Mouse (Mus musculus) liver, embryonic 12.5 days (tissue): Measurements from ENCODE around the gene Plscr3. TPM values are rescaled to one million over a fixed set of nuclear protein-coding genes. Genes with fewer than 3 reads are reported as not detected.

Experiments
- ATAC-seq: fragments of 200-750 bp; cut with Nextera tagmentation; 2 replicates; pipeline ENCODE4 v1.8.0; 2017; ENCODE audit warnings: moderate number of reproducible peaks, mild to moderate bottlenecking, moderate library complexity
- H3K27ac ChIP-seq: fragments of 300-500 bp; sonication (generic); 2 replicates; pipeline ENCODE4 v1.5.1; 2016; ENCODE audit warnings: mild to moderate bottlenecking
- H3K27me3 ChIP-seq: fragments of 300-500 bp; sonication (generic); replicated peaks from 2 replicates; pipeline ENCODE4 v1.6.1; 2016; ENCODE audit warnings: mild to moderate bottlenecking, moderate library complexity
- H3K36me3 ChIP-seq: fragments of 300-500 bp; sonication (generic); 2 replicates; pipeline ENCODE4 v1.6.1; 2016; ENCODE audit warnings: mild to moderate bottlenecking, moderate library complexity
- H3K4me1 ChIP-seq: fragments of 300-500 bp; sonication (generic); 2 replicates; pipeline ENCODE4 v1.6.1; 2016
- H3K4me2 ChIP-seq: fragments of 300-500 bp; sonication (generic); 2 replicates; pipeline ENCODE4 v1.6.1; 2016; ENCODE audit warnings: mild to moderate bottlenecking, moderate library complexity
- H3K4me3 ChIP-seq: fragments of 300-500 bp; sonication (generic); 2 replicates; pipeline ENCODE4 v1.5.1; 2016; ENCODE audit warnings: mild to moderate bottlenecking, moderate library complexity
- H3K9ac ChIP-seq: fragments of 300-500 bp; sonication (generic); 2 replicates; pipeline ENCODE4 v1.6.1; 2016; ENCODE audit warnings: mild to moderate bottlenecking, moderate library complexity
- H3K9me3 ChIP-seq: fragments of 300-500 bp; sonication (generic); replicated peaks from 2 replicates; pipeline ENCODE4 v1.6.1; 2016; ENCODE audit warnings: mild to moderate bottlenecking, moderate library complexity
- WGBS: fragments of 180-500 bp; shearing (Covaris S2); methylation state at CpG from one replicate; pipeline ENCODE4 v1.1.7; 2016; ENCODE audit not compliant: insufficient replicate concordance; 5-methylcytosine and 5-hydroxymethylcytosine counted together
- polyA plus RNA-seq: library from polyadenylated mRNA; unstranded; fragments of >200 nt; fragmentation: Nextera tagmentation; extraction: Ambion mirVana; gene quantifications from 2 replicates; pipeline ENCODE4 v1.2.1, GENCODE M21; 2016

The Plscr3 gene
- polyA plus RNA-seq, 1 experiment from 2014 or later = 37.7 TPM

- WGBS = 5% methylated on average over 46 of the region's 48 CpGs
- ATAC-seq = peak; percentile 31; the same call in 1 of the 2 replicates
- peaks cover 82% of the 10 kb centered on the region for H3K27me3 ChIP-seq
- H3K9ac ChIP-seq = peak overlapping the region; percentile 68
- no peaks in the 10 kb centered on the region for H3K9me3 ChIP-seq
- no peak overlapping the region for H3K27ac ChIP-seq
- H3K4me1 ChIP-seq = peaks cover 58% of the 10 kb centered on the region
- H3K4me3 ChIP-seq = peak overlapping the region; percentile 44
- H3K4me2 ChIP-seq = peak overlapping the region; percentile 98
- 0 out of 2 replicates have a peak, but pooled peaks cover 4% of the 10 kb centered on the region for H3K36me3 ChIP-seq
Observed at GRCm38 (mm10) chr11:69834001-69834549, 12.1 kb upstream of the Plscr3 start.

GRCm38 (mm10) chr11:69835326-69835965 is 10.7 kb upstream of the Plscr3 start:
- no peak for ATAC-seq
- H3K4me2 ChIP-seq = peak overlapping the region; percentile 98
- H3K4me1 ChIP-seq = peaks cover 70% of the 10 kb centered on the region
- no peak overlapping the region for H3K27ac ChIP-seq
- H3K9me3 ChIP-seq = no peaks in the 10 kb centered on the region
- 15% methylated on average over 9 of the region's 9 CpGs for WGBS
- no peak overlapping the region for H3K9ac ChIP-seq
- H3K27me3 ChIP-seq = peaks cover 74% of the 10 kb centered on the region
- H3K4me3 ChIP-seq = 0 out of 2 replicates have a peak overlapping the region, but pooled peaks have one; percentile 2
- 0 out of 2 replicates have a peak, but pooled peaks cover 8% of the 10 kb centered on the region for H3K36me3 ChIP-seq

DNA sequence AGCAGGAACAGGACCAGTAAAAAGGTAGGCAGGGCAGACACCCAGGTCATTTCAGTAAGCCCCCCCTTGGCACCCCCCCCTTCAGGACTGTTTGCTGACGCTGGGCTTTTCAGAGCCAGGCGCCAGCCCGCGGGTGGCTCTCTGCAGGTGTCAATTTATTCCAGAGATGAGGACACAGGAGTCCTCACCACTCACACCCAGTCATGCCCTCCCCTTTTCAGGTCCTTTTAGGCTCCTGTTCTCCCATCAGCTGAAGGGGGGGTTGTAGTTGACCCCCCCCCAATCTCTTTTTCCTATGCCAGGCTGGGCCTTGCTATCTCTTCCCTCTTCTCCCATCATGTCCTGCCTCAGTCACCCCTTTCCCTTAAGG is 10.2 kb upstream of the Plscr3 start:
- H3K9ac ChIP-seq = no peak overlapping the region
- 0 out of 2 replicates have a peak, but pooled peaks cover 9% of the 10 kb centered on the region for H3K36me3 ChIP-seq
- H3K4me3 ChIP-seq = 0 out of 2 replicates have a peak overlapping the region, but pooled peaks have one; percentile 2
- H3K27ac ChIP-seq = no peak overlapping the region
- peaks cover 70% of the 10 kb centered on the region for H3K4me1 ChIP-seq
- H3K4me2 ChIP-seq = peak overlapping the region; percentile 98
- H3K9me3 ChIP-seq = no peaks in the 10 kb centered on the region
- WGBS = 6% methylated on average over 4 of the region's 4 CpGs
- ATAC-seq = no peak
- peaks cover 69% of the 10 kb centered on the region for H3K27me3 ChIP-seq

DNA sequence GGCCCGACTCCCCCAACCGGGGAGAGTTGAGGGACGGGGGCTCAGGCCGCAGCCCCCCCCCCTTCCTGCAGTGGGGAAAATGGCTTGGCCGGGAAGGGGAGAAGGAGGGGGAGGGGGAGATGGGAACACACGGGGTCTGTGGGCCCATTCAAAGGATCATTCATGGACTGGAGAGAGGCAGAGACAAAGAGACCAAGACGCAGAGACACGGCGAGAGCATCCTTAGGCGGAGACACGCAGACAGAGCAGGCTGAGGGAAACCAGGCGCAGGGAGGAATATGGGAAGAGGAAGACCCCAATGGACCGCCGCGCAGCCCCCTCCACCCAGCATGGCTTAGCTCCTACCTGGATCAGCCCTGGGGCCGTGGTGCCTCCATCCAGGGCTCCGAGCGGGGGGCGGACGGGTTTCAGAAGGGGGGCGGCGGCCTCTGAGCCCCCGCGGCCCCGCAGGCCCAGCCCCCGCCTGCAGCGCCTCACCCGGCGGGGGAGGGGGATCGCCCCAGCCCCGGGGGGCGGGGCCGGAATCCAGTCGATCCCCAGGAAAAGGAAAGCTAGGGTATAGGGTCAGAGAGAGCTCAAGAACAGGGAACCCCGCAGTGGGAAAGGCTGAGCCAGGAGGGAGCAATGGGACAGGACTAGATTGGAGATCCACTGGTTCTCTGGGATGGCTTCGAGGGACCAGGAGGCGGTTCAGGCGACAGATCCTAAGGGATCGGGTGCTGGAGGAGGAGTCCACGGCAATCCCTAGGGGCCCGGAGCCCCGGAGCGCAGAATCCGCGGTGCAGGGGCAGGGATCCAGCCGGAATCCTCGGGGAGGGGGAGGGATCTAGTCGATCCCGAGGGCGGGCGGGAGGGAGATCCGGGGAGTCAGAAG is 9.2 kb upstream of the Plscr3 start:
- 3% methylated on average over 52 of the region's 52 CpGs for WGBS
- H3K4me1 ChIP-seq = peaks cover 62% of the 10 kb centered on the region
- no peak for ATAC-seq
- H3K27me3 ChIP-seq = peaks cover 59% of the 10 kb centered on the region
- H3K9me3 ChIP-seq = no peaks in the 10 kb centered on the region
- peak overlapping the region; percentile 63 for H3K4me3 ChIP-seq
- H3K4me2 ChIP-seq = peak overlapping the region; percentile 98
- H3K36me3 ChIP-seq = 0 out of 2 replicates have a peak, but pooled peaks cover 5% of the 10 kb centered on the region
- H3K27ac ChIP-seq = peak overlapping the region; percentile 80
- peak overlapping the region; percentile 72 for H3K9ac ChIP-seq

- Histone ChIP-seq H3K4me1 (peaks cover 68% of the 10 kb centered on the region), H3K9ac (peak within 1 kb of the TSS; percentile 77), H3K27ac (peak within 1 kb of the TSS; percentile 80), H3K27me3 (peaks cover 52% of the 10 kb centered on the region), H3K36me3 (0 out of 2 replicates have a peak, but pooled peaks cover 5% of the 10 kb centered on the region), H3K4me2 (peak within 1 kb of the TSS; percentile 98), H3K4me3 (peak within 1 kb of the TSS; percentile 63), H3K9me3 (no peaks in the 10 kb centered on the region)
- WGBS = under 1% methylated on average over 30 of the region's 32 CpGs
- ATAC-seq = peak; percentile 30
Observed at GRCm38 (mm10) chr11:69837604-69837951, 8.6 kb upstream of the Plscr3 start, which contains the start of gene Nlgn2. TSS of gene Nlgn2 (minus strand) at chr11:69837784.

DNA sequence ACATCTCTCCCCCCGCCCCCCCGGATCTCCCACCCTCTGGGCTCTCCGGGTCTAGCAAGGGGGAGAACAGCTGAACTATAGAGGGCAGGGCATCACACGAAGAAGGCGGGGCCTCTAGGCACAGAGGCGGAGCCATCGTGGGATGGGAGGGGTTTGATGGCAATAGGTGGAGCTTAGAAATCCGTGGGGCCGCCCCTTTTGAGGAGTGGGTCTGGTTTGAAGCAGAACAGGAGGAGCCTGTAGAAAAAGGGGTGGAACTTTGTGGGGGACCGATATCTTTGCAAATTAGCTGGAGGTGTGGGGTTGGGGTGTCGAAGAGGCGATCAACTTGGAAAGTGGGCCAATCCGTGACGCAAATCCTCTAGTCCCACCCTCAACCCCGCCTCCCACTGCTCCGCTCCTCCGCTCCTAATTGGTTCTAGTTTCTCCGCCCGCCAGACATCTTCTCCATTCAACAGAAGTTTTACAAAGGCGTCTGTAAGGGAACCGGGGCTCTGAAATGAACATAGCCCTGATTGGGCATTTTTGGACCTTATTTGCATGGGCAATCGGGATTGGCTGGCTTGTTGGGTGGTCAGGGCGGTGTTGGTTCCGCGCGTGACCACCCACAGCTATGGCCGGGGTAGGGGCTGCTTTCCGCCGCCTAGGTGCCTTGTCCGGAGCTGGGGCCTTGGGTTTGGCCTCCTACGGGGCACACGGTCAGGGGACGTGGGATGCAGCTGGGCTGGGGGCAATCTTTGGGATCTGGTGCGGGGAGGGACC is 8.0 kb upstream of the Plscr3 start, which contains the start of gene Tmem256:
Gene Tmem256 (plus strand): TSS at position 563 of the 762 bp plus-strand sequence.
- Histone ChIP-seq H3K27me3 (peaks cover 47% of the 10 kb centered on the region), H3K4me3 (peak within 1 kb of the TSS; percentile 63), H3K36me3 (0 out of 2 replicates have a peak, but pooled peaks cover 5% of the 10 kb centered on the region), H3K4me1 (peaks cover 73% of the 10 kb centered on the region), H3K4me2 (peak within 1 kb of the TSS; percentile 98), H3K9me3 (no peaks in the 10 kb centered on the region), H3K9ac (peak within 1 kb of the TSS; percentile 77), H3K27ac (peak within 1 kb of the TSS; percentile 80)
- peak; percentile 85 for ATAC-seq
- under 1% methylated on average over 34 of the region's 34 CpGs for WGBS

DNA sequence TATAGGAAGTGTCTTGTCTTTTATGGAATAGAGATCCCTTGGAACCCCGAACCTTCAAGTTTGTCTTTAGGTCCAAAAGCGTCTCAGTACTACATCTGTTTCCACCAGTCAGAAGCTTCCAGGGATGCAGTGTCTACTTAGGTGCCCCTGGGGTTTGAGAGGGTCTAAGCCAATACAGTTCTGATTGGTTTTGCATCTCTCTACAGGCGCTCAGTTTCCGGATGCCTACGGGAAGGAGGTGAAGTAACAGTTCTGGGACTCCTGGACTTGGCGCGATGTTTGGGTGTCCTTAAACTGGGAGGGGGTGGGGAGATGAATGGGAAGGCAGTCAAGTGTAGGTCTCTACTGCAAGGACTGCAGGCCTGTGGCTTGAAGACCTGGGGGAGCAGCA is 7.5 kb upstream of the Plscr3 start:
- WGBS = 0% methylated on average over 7 of the region's 7 CpGs
- H3K4me2 ChIP-seq = peak overlapping the region; percentile 98
- H3K4me3 ChIP-seq = peak overlapping the region; percentile 63
- ATAC-seq = peak; percentile 11
- H3K9ac ChIP-seq = peak overlapping the region; percentile 77
- peaks cover 41% of the 10 kb centered on the region for H3K27me3 ChIP-seq
- peak overlapping the region; percentile 80 for H3K27ac ChIP-seq
- H3K9me3 ChIP-seq = no peaks in the 10 kb centered on the region
- 0 out of 2 replicates have a peak, but pooled peaks cover 5% of the 10 kb centered on the region for H3K36me3 ChIP-seq
- peaks cover 72% of the 10 kb centered on the region for H3K4me1 ChIP-seq

DNA sequence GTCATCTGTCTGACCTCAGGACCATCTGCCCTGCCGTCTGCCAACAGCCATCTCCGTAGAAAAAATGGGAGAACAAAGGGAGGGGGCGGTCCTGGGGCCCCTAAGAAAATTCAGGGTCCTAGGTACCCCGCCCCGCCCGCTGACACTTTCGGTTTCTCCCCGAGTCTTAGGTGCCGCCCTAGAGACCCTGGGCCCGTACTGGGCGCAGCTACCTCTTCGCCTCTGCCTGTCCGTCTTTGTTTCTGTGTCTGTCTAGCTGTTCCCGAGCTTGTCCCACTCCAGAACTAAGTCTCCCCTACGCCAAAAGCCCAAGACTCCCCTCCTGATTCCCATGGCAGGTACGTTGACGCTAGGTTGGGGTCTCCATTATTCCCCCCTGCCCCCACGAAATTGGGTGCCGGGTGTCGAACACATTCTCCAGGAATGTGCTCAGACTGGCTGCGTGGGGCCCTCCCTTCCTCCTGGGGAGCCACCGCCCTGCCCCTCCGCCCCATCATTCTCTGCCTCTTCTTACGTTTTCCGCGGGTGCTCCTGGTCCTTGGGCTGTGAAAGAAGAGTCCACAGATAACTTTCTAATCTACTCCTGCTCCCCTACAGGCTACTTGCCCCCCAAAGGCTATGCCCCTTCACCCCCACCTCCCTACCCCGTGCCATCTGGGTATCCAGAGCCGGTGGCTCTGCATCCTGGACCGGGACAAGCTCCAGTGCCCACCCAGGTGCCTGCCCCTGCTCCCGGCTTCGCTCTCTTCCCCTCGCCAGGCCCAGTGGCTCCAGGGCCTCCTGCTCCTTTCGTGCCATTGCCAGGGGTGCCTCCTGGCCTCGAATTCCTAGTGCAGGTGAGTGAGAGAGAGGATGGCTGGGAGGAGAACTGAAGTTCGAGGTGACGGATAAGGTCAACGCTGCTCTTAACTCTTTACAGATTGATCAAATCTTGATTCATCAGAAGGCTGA is 837 bp downstream of the Plscr3 start:
- Histone ChIP-seq H3K4me2 (peak overlapping the region; percentile 92), H3K9ac (peak overlapping the region; percentile 87), H3K27me3 (no peaks in the 10 kb centered on the region), H3K4me1 (peaks cover 80% of the 10 kb centered on the region), H3K27ac (peak overlapping the region; percentile 99), H3K4me3 (peak overlapping the region; percentile 73), H3K36me3 (peaks cover 44% of the 10 kb centered on the region), H3K9me3 (no peaks in the 10 kb centered on the region)
- peak; percentile 67 for ATAC-seq
- 15% methylated on average over 37 of the region's 37 CpGs for WGBS

DNA sequence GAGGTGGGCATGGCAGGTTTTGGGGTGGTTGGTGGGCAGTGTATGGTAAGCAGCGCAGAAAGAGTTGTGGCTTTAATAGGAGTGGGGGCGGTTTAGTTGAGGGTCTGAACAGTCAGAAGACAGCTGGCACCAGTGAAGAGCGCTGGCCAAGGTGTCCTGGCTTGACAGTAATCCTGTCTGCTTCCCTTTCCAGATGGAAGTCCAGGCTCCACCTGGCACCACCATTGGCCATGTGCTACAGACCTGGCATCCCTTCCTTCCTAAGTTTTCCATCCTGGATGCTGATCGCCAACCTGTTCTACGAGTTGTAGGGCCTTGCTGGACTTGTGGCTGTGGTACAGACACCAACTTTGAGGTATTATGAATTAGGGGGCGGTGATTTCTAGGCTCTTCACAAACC is 1.8 kb downstream of the Plscr3 start:
- 94% methylated on average over 6 of the region's 6 CpGs for WGBS
- Histone ChIP-seq H3K4me2 (peak overlapping the region; percentile 92), H3K27me3 (no peaks in the 10 kb centered on the region), H3K9ac (peak overlapping the region; percentile 87; the same call in 1 of the 2 replicates), H3K36me3 (peaks cover 54% of the 10 kb centered on the region), H3K4me3 (peak overlapping the region; percentile 73), H3K9me3 (no peaks in the 10 kb centered on the region), H3K4me1 (peaks cover 80% of the 10 kb centered on the region), H3K27ac (peak overlapping the region; percentile 99)
- no peak for ATAC-seq

GRCm38 (mm10) chr11:69849128-69849527 is 3.0 kb downstream of the Plscr3 start:
- no peak for ATAC-seq
- WGBS = 75% methylated on average over 9 of the region's 9 CpGs
- H3K4me2 ChIP-seq = 0 out of 2 replicates have a peak overlapping the region, but pooled peaks have one; percentile 10
- no peaks in the 10 kb centered on the region for H3K9me3 ChIP-seq
- no peaks in the 10 kb centered on the region for H3K27me3 ChIP-seq
- peaks cover 85% of the 10 kb centered on the region for H3K4me1 ChIP-seq
- no peak overlapping the region for H3K4me3 ChIP-seq
- 0 out of 2 replicates have a peak overlapping the region, but pooled peaks have one; percentile 8 for H3K9ac ChIP-seq
- peaks cover 56% of the 10 kb centered on the region for H3K36me3 ChIP-seq
- H3K27ac ChIP-seq = peak overlapping the region; percentile 99
